Mouse (Mus musculus): Measurements from ENCODE around the gene Aldh1l1. TPM values are rescaled to one million over a fixed set of nuclear protein-coding genes. Genes with fewer than 3 reads are reported as not detected.

The Aldh1l1 gene
- 13.1 and 18.0 TPM in 2 replicates for total RNA-seq (2017)

DNA sequence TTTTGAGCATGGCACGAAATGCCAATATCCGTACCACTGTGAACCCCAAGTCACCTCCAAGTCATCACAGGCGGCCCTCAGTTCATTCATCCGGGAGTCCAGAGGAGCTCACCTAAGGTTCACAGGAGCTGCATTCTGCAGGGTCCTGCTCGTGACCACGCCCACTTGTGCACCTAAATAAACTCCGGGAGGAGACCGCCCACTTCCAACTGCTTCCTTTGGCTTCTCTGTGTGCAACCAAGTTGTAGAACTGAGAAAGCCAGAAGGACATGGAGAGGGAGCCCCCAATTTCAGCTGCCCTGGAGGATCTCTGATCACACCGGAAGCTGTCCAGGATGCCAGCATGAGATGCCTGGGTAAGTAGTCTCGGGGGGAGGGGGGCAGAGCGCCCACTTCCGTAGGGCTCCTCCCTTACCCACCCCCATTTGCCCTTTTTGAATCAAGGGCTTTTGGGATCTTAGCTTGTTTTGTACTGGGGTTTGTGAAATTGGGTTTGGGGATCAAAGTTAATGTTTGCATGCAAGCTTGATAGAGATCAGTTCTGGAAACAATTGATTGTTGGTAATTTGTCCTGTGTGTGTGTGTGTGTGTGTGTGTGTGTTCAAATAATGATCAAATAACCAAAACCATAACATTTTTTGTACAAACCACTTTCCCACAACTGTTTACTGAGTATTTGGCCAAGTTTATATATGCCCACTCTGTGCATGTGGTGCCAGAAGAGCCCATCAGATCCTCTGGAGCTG, at the start of gene Aldh1l1:
Gene Aldh1l1, plus strand, starts transcription at position 252 of the 746 bp plus-strand sequence.
- ATAC-seq (replicated peaks in 1 of 2; ENCODE audit: insufficient read depth in 1 of 2, low FRiP score in 2 of 2, low TSS enrichment in 1 of 2, low read depth in 1 of 2, poor library complexity in 2 of 2, severe bottlenecking in 2 of 2) = no peak

DNA sequence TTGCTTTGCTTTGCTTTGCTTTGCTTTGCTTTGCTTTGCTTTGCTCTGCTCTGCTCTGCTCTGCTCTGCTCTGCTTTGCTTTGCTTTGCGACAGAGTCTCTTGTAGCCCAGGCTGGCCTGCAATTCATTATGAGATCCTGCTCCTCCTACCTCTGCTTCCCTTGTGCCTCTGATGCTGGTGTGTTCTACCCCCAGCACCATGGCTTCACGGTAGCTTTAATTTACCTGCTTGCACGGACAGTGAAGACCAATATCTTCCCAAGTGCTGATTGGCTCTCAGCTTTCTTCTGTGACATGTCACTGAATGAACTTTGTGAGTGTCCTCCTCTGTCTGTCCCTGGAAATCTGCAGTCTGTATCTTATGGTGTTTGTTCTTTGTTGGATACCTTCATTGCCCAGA, 49.2 kb upstream of the Aldh1l1 start:
- no peak for ATAC-seq (replicated peaks in 1 of 2; ENCODE audit: insufficient read depth in 1 of 2, low FRiP score in 2 of 2, low TSS enrichment in 1 of 2, low read depth in 1 of 2, poor library complexity in 2 of 2, severe bottlenecking in 2 of 2)

DNA sequence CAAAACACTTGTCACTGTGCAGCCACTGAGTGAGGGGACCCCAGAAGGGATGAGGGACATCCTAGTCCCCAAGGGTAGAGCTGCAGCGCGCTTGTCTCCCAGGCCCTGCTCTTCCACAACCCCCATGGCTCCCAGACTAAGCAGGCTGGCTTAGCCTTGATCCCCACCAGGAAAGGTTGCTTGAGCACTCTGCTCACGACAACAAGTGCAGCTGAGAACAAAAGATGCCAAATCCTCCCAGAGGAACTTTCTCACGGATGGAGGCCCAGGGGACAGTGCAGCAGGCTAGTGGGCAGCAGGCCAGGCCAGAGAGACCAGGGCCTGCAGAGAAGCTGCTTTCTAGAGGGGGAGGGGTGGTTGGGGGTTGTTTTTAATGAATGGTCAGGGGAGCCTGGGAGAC, 39.3 kb upstream of the Aldh1l1 start:
- ATAC-seq (replicated peaks in 1 of 2; ENCODE audit: insufficient read depth in 1 of 2, low FRiP score in 2 of 2, low TSS enrichment in 1 of 2, low read depth in 1 of 2, poor library complexity in 2 of 2, severe bottlenecking in 2 of 2) = no peak

- ATAC-seq (replicated peaks in 1 of 2; ENCODE audit: insufficient read depth in 1 of 2, low FRiP score in 2 of 2, low TSS enrichment in 1 of 2, low read depth in 1 of 2, poor library complexity in 2 of 2, severe bottlenecking in 2 of 2) = peak; percentile 53 to 59; a peak in 2 of 4 replicates
Measured at GRCm38 (mm10) chr6:90450179-90450578, 36.0 kb upstream of the Aldh1l1 start.

GRCm38 (mm10) chr6:90450697-90451096, 35.5 kb upstream of the Aldh1l1 start:
- ATAC-seq (replicated peaks in 1 of 2; ENCODE audit: insufficient read depth in 1 of 2, low FRiP score in 2 of 2, low TSS enrichment in 1 of 2, low read depth in 1 of 2, poor library complexity in 2 of 2, severe bottlenecking in 2 of 2) = no peak

DNA sequence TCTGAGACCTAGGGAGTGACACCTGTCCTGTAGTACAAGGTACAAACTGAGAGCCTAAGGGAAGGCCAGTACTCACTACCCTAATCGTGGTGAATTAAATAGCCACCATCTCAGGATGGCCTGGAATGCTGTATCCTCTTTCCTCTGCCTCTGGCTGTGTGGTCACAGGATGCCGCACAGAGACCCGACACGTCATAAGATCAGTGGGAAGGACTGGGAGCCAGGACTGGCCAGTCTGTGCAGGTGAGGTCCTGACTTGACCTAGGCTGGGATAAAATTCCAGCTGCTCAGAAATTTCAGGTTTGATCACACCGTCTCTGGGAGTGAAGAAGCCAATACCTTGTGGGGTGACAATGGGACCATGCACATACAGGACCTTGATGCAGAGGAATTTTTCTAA, 34.7 kb upstream of the Aldh1l1 start:
- ATAC-seq (replicated peaks in 1 of 2; ENCODE audit: insufficient read depth in 1 of 2, low FRiP score in 2 of 2, low TSS enrichment in 1 of 2, low read depth in 1 of 2, poor library complexity in 2 of 2, severe bottlenecking in 2 of 2) = no peak

- no peak for ATAC-seq (replicated peaks in 1 of 2; ENCODE audit: insufficient read depth in 1 of 2, low FRiP score in 2 of 2, low TSS enrichment in 1 of 2, low read depth in 1 of 2, poor library complexity in 2 of 2, severe bottlenecking in 2 of 2)
Measured at GRCm38 (mm10) chr6:90452603-90453002, 33.6 kb upstream of the Aldh1l1 start.

GRCm38 (mm10) chr6:90453751-90454150, 32.5 kb upstream of the Aldh1l1 start:
- ATAC-seq (replicated peaks in 1 of 2; ENCODE audit: insufficient read depth in 1 of 2, low FRiP score in 2 of 2, low TSS enrichment in 1 of 2, low read depth in 1 of 2, poor library complexity in 2 of 2, severe bottlenecking in 2 of 2) = no peak

DNA sequence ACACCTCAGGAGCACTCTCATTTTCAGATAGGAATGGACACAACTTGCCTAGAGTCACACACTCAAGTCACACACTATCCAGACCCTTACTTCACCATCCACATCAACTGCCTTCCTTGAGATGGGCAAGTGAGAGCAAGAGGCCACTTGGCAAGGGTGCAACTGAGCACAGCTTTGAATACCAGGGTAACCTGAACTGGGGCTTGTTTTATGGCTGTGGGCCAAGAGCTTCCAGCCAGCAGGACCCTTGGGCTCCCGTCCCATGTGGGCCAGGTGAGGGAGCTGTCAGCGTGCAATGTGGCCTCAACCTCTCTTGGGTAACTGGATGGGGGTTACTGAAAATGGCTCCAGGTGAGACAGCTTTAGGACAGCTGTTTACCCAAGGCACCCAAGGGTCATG, 28.8 kb upstream of the Aldh1l1 start:
- no peak for ATAC-seq (replicated peaks in 1 of 2; ENCODE audit: insufficient read depth in 1 of 2, low FRiP score in 2 of 2, low TSS enrichment in 1 of 2, low read depth in 1 of 2, poor library complexity in 2 of 2, severe bottlenecking in 2 of 2)

DNA sequence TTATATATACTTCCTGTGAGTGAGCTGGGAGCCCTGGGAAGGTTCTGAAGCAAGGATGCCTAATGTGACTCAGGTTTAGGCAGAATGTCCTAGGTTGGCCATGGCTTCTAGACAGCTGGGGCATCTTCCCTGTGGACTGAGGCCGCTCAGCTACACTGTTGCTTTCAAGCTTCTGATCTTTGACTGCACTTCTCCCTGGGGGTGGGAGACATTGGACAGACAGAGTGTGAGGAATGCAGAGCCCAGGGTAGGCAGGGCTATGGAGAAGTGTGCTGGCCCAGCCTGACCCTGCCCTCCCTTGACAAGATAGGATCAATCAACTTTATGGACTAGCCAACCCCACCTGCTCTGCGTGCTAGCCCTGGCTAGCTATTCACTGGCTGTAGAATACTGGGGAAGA, 25.0 kb upstream of the Aldh1l1 start:
- no peak for ATAC-seq (replicated peaks in 1 of 2; ENCODE audit: insufficient read depth in 1 of 2, low FRiP score in 2 of 2, low TSS enrichment in 1 of 2, low read depth in 1 of 2, poor library complexity in 2 of 2, severe bottlenecking in 2 of 2)

- ATAC-seq (replicated peaks in 1 of 2; ENCODE audit: insufficient read depth in 1 of 2, low FRiP score in 2 of 2, low TSS enrichment in 1 of 2, low read depth in 1 of 2, poor library complexity in 2 of 2, severe bottlenecking in 2 of 2) = no peak
Measured at GRCm38 (mm10) chr6:90461771-90462170, 24.5 kb upstream of the Aldh1l1 start.

GRCm38 (mm10) chr6:90462181-90462706, 24.0 kb upstream of the Aldh1l1 start, which contains the start of gene Klf15:
Gene Klf15 (plus strand): TSS chr6:90462576.
- ATAC-seq (replicated peaks in 1 of 2; ENCODE audit: insufficient read depth in 1 of 2, low FRiP score in 2 of 2, low TSS enrichment in 1 of 2, low read depth in 1 of 2, poor library complexity in 2 of 2, severe bottlenecking in 2 of 2) = 0 out of 4 replicates have a peak, but pooled peaks have one; percentile 19 to 38

GRCm38 (mm10) chr6:90462841-90463227, 23.4 kb upstream of the Aldh1l1 start:
- no peak for ATAC-seq (replicated peaks in 1 of 2; ENCODE audit: insufficient read depth in 1 of 2, low FRiP score in 2 of 2, low TSS enrichment in 1 of 2, low read depth in 1 of 2, poor library complexity in 2 of 2, severe bottlenecking in 2 of 2)

DNA sequence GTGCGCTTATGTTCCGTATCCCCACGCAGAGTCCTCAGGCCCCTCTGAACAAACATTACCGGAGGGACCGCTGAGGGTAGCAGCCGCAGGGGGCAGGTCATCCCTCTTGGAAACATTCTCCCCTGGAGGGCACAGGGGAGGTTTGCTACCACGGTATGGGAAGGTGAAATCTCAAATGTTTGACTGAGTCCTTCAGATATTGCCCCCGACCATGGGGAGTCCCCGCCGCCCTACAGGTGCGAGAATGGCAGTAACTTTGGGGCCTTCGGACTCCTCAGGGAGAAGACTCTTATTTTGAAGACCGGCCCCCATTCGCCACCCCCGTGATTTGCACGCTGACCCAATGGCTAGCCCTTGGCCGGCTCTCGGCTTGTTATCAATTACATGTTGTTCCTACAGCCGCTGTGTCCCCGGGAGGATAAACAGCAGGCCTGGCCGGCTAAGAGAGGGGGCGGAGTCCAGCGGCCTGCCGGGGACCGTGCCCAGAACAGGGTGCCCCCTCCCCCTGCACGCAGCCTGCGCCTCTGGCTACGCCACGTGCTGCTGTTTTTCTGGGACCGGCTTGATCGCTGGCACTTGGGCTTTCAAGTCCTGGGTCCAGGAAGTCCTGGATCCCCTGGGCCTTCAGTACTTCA, 22.9 kb upstream of the Aldh1l1 start:
- ATAC-seq (replicated peaks in 1 of 2; ENCODE audit: insufficient read depth in 1 of 2, low FRiP score in 2 of 2, low TSS enrichment in 1 of 2, low read depth in 1 of 2, poor library complexity in 2 of 2, severe bottlenecking in 2 of 2) = peak; percentile 22 to 51; a peak in 2 of 4 replicates

DNA sequence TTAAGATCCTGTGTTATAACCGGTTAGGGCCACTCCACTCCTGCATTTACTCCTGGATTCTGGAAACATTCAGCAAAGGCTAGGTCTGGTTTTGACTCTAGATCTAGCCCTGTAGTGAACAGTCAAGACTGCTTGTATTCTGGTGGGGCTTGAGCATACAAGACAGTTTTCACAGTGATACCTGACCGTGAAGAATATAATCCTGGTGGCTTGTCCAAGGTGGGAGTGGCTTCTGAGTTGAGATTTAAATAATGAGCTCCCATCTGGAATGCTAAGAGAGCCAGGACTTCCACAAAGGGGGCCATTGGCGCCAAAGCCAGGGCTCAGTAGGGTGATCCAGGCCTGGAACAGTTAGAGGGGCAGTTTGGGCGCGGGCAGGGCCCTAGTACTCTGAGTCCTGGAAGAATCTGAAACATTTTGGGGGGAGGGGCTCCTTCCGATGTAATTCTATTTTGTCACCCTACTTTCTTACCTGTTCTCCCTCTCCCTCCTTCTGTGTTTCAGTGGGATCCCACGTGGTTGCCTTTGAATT, 22.3 kb upstream of the Aldh1l1 start:
- ATAC-seq (replicated peaks in 1 of 2; ENCODE audit: insufficient read depth in 1 of 2, low FRiP score in 2 of 2, low TSS enrichment in 1 of 2, low read depth in 1 of 2, poor library complexity in 2 of 2, severe bottlenecking in 2 of 2) = no peak

DNA sequence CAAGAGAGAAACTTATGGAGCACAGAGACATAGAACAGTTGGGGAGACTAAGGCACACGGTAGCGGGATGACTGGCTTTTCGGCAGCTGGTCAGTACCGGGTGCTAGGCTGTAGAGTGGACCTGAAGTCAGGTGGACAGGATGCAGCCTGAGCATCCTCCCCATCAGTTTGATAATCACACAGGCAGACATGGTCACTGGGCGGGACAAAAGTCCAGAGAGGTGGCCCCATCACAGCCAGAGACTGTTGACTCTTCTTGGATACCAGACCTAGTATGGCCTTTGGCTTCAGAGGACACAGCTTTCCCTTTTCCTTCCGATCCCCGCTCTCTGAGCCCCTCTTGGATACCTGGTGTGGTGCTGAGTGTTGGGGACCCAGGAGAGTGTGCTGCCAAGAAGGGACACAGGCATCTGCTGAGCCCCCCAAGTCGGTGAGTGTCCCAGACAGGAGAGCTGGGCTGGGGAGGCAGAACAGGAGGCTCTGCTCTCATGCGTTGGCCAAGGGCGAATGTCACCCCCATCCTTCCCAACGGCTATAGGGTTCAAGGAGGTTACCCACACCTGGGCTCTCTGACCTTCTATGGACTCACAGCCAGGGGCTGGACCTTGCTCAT, 21.1 kb upstream of the Aldh1l1 start:
- no peak for ATAC-seq (replicated peaks in 1 of 2; ENCODE audit: insufficient read depth in 1 of 2, low FRiP score in 2 of 2, low TSS enrichment in 1 of 2, low read depth in 1 of 2, poor library complexity in 2 of 2, severe bottlenecking in 2 of 2)

DNA sequence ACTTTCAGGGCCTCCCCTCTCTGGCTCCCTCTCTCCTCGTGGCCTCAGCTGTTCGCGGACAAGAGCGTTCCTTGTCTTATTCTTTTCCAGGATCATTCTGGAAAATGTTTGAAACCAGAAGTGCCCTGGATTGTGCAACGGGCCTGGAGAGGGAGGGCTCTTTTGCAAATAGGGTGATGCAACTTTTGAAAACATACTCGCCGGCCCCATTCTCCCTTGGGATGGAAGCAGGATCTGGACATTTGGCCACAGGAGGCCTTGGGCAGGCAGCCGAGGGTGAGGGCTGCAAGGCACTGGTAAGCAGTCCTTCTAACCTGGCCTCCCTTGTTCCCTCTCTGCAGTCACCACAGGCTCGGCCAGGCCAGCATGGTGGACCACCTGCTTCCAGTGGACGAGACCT, 20.1 kb upstream of the Aldh1l1 start:
- ATAC-seq (replicated peaks in 1 of 2; ENCODE audit: insufficient read depth in 1 of 2, low FRiP score in 2 of 2, low TSS enrichment in 1 of 2, low read depth in 1 of 2, poor library complexity in 2 of 2, severe bottlenecking in 2 of 2) = no peak

DNA sequence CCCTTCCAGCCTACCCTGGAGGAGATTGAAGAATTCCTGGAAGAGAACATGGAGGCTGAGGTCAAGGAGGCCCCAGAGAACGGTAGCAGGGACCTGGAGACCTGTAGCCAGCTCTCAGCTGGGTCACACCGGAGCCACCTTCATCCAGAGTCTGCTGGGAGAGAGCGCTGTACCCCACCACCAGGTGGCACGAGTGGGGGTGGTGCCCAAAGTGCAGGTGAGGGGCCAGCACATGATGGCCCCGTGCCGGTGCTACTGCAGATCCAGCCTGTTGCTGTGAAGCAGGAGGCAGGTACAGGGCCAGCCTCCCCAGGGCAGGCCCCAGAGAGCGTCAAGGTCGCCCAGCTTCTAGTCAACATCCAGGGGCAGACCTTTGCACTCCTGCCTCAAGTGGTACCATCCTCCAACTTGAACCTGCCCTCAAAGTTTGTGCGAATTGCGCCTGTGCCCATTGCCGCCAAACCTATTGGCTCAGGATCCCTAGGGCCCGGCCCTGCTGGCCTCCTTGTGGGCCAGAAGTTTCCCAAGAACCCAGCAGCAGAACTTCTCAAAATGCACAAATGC, 19.3 kb upstream of the Aldh1l1 start:
- ATAC-seq (replicated peaks in 1 of 2; ENCODE audit: insufficient read depth in 1 of 2, low FRiP score in 2 of 2, low TSS enrichment in 1 of 2, low read depth in 1 of 2, poor library complexity in 2 of 2, severe bottlenecking in 2 of 2) = no peak
